Mouse (Mus musculus): ENCODE data around the gene Kif2c. TPM values are rescaled to one million over a fixed set of nuclear protein-coding genes. Genes with fewer than 3 reads are reported as not detected.

Kif2c gene
- total and polyA plus RNA-seq, 2 experiments from 2014 or later, result 8.2 to 10.3 TPM

GRCm38 (mm10) chr4:117125348-117125909 is 57.0 kb downstream of the Kif2c start, which contains the start of gene Btbd19:
Gene Btbd19 (minus strand): TSS chr4:117125725.
- peak; percentile 49 for ATAC-seq (ENCODE audit: insufficient read depth, low read depth)
- no peak for TF ChIP-seq EP300 (IDR thresholded peaks at IDR 0.05; ENCODE audit: low read depth)
- no peak for TF ChIP-seq CTCF (IDR thresholded peaks at IDR 0.05; ENCODE audit: low read depth)
- WGBS, result 41% methylated on average over 8 of the region's 8 CpGs
- no peaks in the 10 kb centered on the region for H3K9me3 ChIP-seq (replicated peaks; ENCODE audit: control insufficient read depth, low read length)
- no peaks in the 10 kb centered on the region for H3K27me3 ChIP-seq (ENCODE audit: control insufficient read depth, insufficient read depth, low read length)
- peak within 1 kb of the TSS; percentile 31 for H3K4me2 ChIP-seq (ENCODE audit: low read depth, low read length)
- DNase-seq (ENCODE audit: low spot score), result peak; percentile 62
- 0 out of 2 replicates have a peak, but pooled peaks cover 8% of the 10 kb centered on the region for H3K36me3 ChIP-seq (replicated peaks; ENCODE audit: control insufficient read depth, insufficient read depth, low read length)
- peak within 1 kb of the TSS; percentile 97 for H3K27ac ChIP-seq (ENCODE audit: low read depth)
- H3K4me3 ChIP-seq (ENCODE audit: low read depth, low read length), result no peak within 1 kb of the TSS
- H3K9ac ChIP-seq (replicated peaks; ENCODE audit: low read depth, low read length), result peak within 1 kb of the TSS; percentile 31
- 0 out of 2 replicates have a peak, but pooled peaks cover 6% of the 10 kb centered on the region for H3K4me1 ChIP-seq (ENCODE audit: control insufficient read depth, insufficient read depth)

DNA sequence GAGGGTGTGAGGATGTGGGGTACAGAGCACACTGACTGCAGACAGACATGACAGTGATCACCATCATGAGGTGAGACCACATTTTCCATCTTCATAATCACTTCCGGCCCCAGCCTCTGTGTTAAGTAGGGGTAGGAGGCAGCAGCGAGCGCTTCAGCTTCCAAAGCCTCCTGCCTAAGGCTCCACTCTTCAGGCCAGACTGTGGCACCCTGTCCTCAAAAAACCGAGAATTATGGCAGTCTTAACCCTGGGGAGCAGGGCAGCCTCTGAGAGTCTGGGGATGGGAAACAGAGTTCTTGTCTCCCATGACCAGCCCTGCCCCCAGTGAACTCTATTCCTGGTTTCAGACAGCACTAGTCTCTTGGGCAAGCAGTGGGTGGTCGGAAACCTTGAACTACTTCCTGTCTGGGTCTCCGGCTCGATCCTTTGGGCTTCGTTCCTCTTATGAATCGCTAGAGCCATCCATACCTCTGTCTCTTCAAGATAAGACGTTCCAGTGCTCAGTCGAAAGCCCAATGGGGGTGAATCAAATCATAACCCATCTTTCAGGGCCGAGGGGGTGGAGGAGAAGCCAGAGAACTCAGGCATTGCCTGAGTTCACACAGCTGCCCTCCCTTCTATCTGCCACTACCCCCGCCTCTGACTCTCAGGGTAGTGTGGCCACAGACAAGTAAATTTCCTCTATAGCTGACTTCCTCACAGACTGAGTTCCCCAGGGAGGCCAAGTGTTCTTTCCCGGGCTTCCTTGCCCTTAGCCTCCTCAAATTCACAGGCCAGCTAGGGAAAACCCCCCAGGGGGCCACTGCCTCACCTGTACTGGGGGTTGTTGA is 57.7 kb downstream of the Kif2c start:
- H3K4me3 ChIP-seq (ENCODE audit: low read depth, low read length), result no peak overlapping the region
- DNase-seq (ENCODE audit: low spot score) (no peak), ATAC-seq (ENCODE audit: insufficient read depth, low read depth) (no peak)
- no peaks in the 10 kb centered on the region for H3K9me3 ChIP-seq (replicated peaks; ENCODE audit: control insufficient read depth, low read length)
- peak overlapping the region; percentile 97 for H3K27ac ChIP-seq (ENCODE audit: low read depth)
- H3K27me3 ChIP-seq (ENCODE audit: control insufficient read depth, insufficient read depth, low read length), result no peaks in the 10 kb centered on the region
- H3K36me3 ChIP-seq (replicated peaks; ENCODE audit: control insufficient read depth, insufficient read depth, low read length), result 0 out of 2 replicates have a peak, but pooled peaks cover 8% of the 10 kb centered on the region
- TF ChIP-seq EP300 (IDR thresholded peaks at IDR 0.05; ENCODE audit: low read depth) (no peak), CTCF (IDR thresholded peaks at IDR 0.05; ENCODE audit: low read depth) (no peak)
- 38% methylated on average over 14 of the region's 14 CpGs for WGBS
- H3K9ac ChIP-seq (replicated peaks; ENCODE audit: low read depth, low read length), result no peak overlapping the region
- H3K4me1 ChIP-seq (ENCODE audit: control insufficient read depth, insufficient read depth), result peaks cover 6% of the 10 kb centered on the region; the same call in 1 of the 2 replicates
- peak overlapping the region; percentile 13; the same call in 1 of the 2 replicates for H3K4me2 ChIP-seq (ENCODE audit: low read depth, low read length)

DNA sequence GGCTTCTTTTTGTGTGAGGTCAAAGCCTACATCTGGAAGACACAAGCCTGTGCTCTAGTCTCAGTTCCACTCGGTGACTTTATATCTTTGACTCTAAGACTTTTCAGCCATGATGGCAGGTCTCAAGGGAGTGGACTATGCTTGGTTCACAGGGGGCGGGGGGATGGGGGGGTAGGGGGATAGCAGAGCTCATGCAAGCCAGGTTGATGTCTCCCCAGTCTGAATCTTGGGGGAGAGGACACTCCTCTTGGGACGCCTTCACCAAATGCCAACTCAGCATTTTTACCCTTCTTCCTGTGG is 58.3 kb downstream of the Kif2c start:
- Histone ChIP-seq H3K4me3 (ENCODE audit: low read depth, low read length) (no peak overlapping the region), H3K36me3 (replicated peaks; ENCODE audit: control insufficient read depth, insufficient read depth, low read length) (0 out of 2 replicates have a peak, but pooled peaks cover 8% of the 10 kb centered on the region), H3K9me3 (replicated peaks; ENCODE audit: control insufficient read depth, low read length) (no peaks in the 10 kb centered on the region), H3K4me2 (ENCODE audit: low read depth, low read length) (no peak overlapping the region), H3K27me3 (ENCODE audit: control insufficient read depth, insufficient read depth, low read length) (no peaks in the 10 kb centered on the region), H3K4me1 (ENCODE audit: control insufficient read depth, insufficient read depth) (peaks cover 6% of the 10 kb centered on the region; the same call in 1 of the 2 replicates), H3K9ac (replicated peaks; ENCODE audit: low read depth, low read length) (no peak overlapping the region), H3K27ac (ENCODE audit: low read depth) (peak overlapping the region; percentile 97)
- DNase-seq (ENCODE audit: low spot score) (no peak), ATAC-seq (ENCODE audit: insufficient read depth, low read depth) (no peak)
- TF ChIP-seq CTCF (IDR thresholded peaks at IDR 0.05; ENCODE audit: low read depth), result no peak
- no peak for TF ChIP-seq EP300 (IDR thresholded peaks at IDR 0.05; ENCODE audit: low read depth)
- 67% methylated on average over 3 of the region's 3 CpGs for WGBS

DNA sequence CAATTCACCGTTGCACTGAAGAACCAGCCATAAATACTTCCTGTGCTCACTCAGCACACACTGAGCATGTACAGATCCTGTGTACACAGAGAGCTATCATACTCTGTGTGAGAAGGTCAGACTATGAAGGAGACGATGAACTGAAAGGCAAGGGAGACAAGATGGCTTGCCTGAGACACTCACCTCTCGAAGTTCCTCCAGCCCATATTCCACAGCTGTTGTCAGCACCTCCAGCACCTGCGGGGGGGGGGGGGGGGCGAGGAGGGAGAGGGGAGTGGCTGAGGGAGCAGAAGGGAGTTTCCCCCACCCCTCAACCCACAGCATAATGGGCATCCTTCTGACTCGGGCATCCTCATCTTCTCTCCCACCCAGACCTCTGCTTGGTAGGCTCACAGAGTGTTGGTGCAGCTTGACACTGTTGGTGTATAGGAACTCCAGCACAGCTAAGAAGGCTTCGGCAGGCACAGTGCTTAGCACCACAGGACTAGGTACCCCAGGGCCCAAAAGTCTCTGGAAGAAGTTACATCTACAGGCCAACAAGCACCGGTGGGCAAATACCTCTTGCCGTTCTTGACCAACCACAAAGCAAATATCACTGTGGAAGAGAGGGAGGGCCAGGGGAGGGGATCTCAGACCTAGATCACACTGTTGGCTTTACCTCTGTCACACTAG is 58.8 kb downstream of the Kif2c start:
- Histone ChIP-seq H3K27me3 (ENCODE audit: control insufficient read depth, insufficient read depth, low read length) (no peaks in the 10 kb centered on the region), H3K9ac (replicated peaks; ENCODE audit: low read depth, low read length) (no peak overlapping the region), H3K27ac (ENCODE audit: low read depth) (peak overlapping the region; percentile 97; the same call in 1 of the 2 replicates), H3K4me2 (ENCODE audit: low read depth, low read length) (no peak overlapping the region), H3K4me1 (ENCODE audit: control insufficient read depth, insufficient read depth) (peaks cover 6% of the 10 kb centered on the region; the same call in 1 of the 2 replicates), H3K4me3 (ENCODE audit: low read depth, low read length) (no peak overlapping the region), H3K36me3 (replicated peaks; ENCODE audit: control insufficient read depth, insufficient read depth, low read length) (0 out of 2 replicates have a peak, but pooled peaks cover 6% of the 10 kb centered on the region), H3K9me3 (replicated peaks; ENCODE audit: control insufficient read depth, low read length) (no peaks in the 10 kb centered on the region)
- ATAC-seq (ENCODE audit: insufficient read depth, low read depth) (no peak), DNase-seq (ENCODE audit: low spot score) (no peak)
- 75% methylated on average over 8 of the region's 9 CpGs for WGBS
- TF ChIP-seq EP300 (IDR thresholded peaks at IDR 0.05; ENCODE audit: low read depth) (no peak), CTCF (IDR thresholded peaks at IDR 0.05; ENCODE audit: low read depth) (no peak)

DNA sequence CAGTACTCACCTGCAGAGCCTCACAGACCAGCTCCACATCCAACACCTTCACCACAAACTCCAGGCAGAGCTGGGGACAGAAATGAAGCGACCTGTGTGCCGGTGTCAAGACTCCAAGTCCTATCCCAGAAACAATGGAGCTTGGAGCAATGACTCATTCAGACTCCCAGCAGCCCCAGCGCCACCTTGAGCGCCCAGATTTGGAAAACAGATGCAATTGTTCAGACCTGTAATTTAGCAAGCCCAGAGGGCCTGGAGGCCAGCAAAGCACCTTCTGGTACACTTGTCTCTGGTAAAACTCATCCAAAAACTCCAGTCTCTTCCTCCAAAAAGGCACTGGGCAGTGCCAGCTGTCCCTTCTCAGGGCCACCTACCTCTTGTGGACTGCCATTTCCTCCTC is 60.2 kb downstream of the Kif2c start:
- no peak for DNase-seq (ENCODE audit: low spot score)
- no peak for ATAC-seq (ENCODE audit: insufficient read depth, low read depth)
- WGBS, result 65% methylated on average over 4 of the region's 4 CpGs

More for the DNA sequence above, 60.2 kb downstream of the Kif2c start:
- Histone ChIP-seq H3K4me3 (ENCODE audit: low read depth, low read length) (no peak overlapping the region), H3K9me3 (replicated peaks; ENCODE audit: control insufficient read depth, low read length) (no peaks in the 10 kb centered on the region), H3K27me3 (ENCODE audit: control insufficient read depth, insufficient read depth, low read length) (no peaks in the 10 kb centered on the region), H3K27ac (ENCODE audit: low read depth) (no peak overlapping the region), H3K9ac (replicated peaks; ENCODE audit: low read depth, low read length) (no peak overlapping the region), H3K4me1 (ENCODE audit: control insufficient read depth, insufficient read depth) (peaks cover 6% of the 10 kb centered on the region; the same call in 1 of the 2 replicates), H3K4me2 (ENCODE audit: low read depth, low read length) (no peak overlapping the region), H3K36me3 (replicated peaks; ENCODE audit: control insufficient read depth, insufficient read depth, low read length) (no peaks in the 10 kb centered on the region)
- TF ChIP-seq EP300 (IDR thresholded peaks at IDR 0.05; ENCODE audit: low read depth), result no peak
- TF ChIP-seq CTCF (IDR thresholded peaks at IDR 0.05; ENCODE audit: low read depth), result no peak
